Mouse (Mus musculus) lung, postnatal 4 days (tissue): ENCODE results near the gene 4931428L18Rik.
A peak's percentile ranks its signal among the peaks of the same experiment; 100 is the strongest.

Source experiments
- DNase-seq, 2 experiments: peaks; one replicate each; pipeline ENCODE4 v3.0.0; 2021

The 4931428L18Rik gene

DNA sequence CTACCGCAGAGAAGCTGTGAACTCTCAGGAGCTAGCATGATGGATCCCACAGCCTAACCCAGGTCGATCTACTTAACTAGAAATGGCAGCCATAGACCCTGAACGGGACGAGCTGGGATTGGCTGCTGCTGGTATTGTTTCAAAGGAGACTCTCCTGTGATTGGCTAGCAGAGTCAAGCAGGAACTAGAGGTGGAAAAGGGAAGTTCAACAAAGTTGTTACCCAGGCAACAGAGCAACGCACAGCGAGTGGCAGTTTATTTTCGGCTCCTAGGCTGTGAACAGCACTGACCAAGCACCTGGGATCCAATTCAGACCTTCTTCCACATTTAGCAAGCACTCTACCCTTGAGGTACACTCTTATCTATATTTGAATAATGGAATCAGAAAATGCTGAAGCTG lies at the start of gene 4931428L18Rik, which contains the start of gene Pih1d3:
Gene 4931428L18Rik, minus strand, starts transcription at position 121 of the 400 bp plus-strand sequence.
Gene Pih1d3, plus strand, starts transcription at position 275 of the 400 bp plus-strand sequence.
- DNase-seq = no peak

DNA sequence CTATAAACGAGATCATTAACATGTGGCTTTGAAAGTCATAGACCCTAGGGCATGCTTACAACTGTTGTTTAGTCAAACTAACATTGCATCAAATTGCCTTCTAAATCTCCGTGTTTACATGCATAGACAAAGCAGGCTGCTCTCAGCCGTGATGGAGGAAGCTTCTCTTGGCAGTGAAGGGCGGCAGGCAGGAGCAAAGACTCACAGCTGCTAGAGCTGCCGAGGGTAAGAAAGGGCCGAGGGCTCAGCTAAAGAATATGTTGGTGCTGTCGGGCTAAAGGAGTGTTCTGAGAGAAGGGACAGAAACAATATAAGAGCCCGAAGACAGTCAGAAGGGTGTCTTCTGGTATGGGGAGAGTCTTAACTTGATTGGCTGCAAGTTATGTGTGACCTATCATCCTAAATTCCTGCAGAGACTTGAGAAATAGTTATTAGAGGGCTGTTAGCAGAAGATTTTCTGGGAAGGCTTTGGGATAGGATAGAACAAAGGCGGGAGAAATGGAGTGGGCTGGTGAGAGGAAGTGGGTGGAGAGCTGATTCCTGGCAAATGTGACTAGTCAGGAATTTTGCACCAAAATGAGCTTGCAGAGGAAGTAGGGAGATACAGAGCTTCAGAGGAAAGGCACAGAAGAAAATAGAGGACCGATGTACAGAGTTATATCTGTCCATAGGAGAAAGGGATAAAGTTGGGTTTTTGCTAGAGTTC lies 37.9 kb upstream of the 4931428L18Rik start:
- no peak for DNase-seq

- no peak for DNase-seq
Observed at GRCm38 (mm10) chr1:31233319-31234036, 11.0 kb upstream of the 4931428L18Rik start.

DNA sequence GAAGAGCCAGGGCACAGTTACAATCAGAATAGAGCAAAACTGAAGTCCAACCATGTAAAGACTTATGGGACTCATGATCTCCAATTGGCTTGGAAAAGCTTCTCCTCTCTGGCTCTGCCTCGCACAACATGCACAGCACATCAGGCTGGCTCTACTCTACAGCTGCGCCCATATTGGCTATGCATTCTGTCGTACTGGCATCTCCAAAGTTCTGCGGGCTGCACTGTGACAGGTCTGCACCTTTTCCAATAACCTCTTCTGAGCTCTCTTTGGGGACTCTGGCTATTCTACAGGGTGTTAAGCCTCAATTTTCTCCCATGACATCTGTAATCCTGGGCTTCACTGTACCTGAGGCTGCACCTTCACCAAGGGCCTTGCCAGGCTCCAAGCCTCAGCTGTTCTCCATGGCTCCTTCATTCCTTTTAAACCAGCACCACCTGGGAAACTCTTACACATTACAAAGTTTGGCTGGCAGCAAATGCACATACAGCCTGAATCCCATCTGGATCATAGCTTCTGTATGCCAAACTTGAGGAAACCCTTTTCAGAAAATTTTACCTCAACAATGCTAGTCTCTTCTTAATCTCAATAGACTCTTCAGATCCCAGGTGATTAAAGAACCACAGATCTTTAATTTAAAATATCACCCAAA lies 1.8 kb downstream of the 4931428L18Rik start:
- DNase-seq = no peak

GRCm38 (mm10) chr1:31214831-31215230 lies 7.7 kb downstream of the 4931428L18Rik start:
- no peak for DNase-seq

- peak in 1 of 2 experiments; percentile 27 for DNase-seq
Observed at GRCm38 (mm10) chr1:31210144-31210543, 12.3 kb downstream of the 4931428L18Rik start.

DNA sequence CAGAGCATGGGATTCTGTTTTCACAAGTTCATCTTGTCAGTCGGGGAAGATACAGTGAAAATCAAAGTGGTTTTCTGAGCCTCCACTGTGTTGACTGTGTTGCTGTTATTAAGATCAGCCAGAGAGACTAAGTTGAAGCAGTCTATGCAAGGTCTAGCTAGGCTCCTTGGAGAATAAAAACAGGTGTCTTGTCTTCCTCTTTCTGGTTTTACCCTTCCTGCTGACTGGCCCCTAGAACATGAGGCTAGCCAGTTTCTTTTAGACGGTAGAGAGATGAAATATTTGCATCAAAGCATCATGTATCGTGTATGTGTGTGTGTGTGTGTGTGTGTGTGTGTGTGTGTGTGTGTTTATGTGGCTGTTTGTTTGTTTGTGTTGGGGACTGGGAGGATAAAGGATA lies 16.7 kb downstream of the 4931428L18Rik start:
- no peak for DNase-seq

DNA sequence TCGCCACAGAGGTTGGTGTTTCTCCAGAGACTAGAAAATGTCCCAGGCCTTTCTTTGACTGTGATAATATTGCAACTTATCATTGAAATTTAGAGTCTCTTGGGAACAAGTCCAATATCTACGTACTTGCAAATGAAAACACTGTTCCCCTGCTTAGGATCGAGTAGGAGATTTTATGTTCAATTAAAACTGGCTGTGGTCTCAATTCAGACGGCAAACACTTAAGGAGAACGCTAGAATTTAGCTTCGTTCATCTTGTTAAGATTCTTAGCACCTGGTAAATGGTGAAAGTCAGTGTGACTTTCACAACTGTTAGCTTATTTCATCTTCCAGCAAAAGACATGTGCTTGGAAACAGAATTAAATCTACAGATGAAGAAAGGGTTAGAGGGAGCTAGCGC lies 17.1 kb downstream of the 4931428L18Rik start:
- DNase-seq = no peak

DNA sequence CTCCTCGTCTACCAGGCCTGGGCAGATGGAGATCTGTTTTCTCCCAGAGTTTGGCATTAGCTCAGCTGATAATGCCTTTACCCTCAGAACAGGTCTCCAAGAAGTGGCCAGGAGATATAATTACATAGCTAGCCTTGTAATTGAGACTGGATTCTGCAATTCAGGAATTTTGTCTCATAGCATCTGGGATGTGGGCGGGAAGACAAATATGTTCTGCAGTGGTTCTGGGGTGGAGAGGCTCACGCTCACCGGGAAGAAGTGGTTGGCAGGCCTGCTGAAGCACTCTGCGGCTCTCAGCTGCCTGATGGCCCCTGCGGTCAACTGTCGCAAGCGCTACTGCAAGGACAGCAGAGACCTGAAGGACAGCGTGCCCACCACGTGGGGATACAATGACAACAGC lies 18.7 kb downstream of the 4931428L18Rik start:
- DNase-seq = no peak

GRCm38 (mm10) chr1:31196959-31197358 lies 25.5 kb downstream of the 4931428L18Rik start:
- no peak for DNase-seq

GRCm38 (mm10) chr1:31195633-31196032 lies 26.9 kb downstream of the 4931428L18Rik start:
- DNase-seq = no peak

GRCm38 (mm10) chr1:31190237-31190866 lies 32.1 kb downstream of the 4931428L18Rik start:
- DNase-seq = no peak

- DNase-seq = no peak
Observed at GRCm38 (mm10) chr1:31178264-31178663, 44.2 kb downstream of the 4931428L18Rik start.

DNA sequence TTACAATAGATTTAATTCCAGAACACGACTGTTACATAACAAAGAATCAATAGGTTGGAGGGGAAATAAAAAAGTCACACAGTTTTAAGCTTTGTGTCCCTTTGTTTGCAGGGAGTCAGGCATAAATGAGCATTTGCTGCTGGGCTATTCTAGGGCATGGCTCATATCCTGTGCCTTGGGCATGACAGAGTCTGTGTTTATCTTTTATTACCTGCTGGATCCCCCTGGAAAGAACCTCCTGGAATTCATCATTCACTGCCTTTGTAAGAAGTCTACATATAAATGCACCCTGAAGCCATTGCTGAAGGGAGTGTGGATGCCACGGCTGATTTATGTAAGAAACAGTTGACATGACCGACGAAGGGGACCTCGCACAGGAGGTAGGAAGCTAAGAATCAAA lies 46.4 kb downstream of the 4931428L18Rik start, which contains the start of gene Lgsn:
Gene Lgsn, plus strand, starts transcription at position 301 of the 400 bp plus-strand sequence.
- DNase-seq = no peak

DNA sequence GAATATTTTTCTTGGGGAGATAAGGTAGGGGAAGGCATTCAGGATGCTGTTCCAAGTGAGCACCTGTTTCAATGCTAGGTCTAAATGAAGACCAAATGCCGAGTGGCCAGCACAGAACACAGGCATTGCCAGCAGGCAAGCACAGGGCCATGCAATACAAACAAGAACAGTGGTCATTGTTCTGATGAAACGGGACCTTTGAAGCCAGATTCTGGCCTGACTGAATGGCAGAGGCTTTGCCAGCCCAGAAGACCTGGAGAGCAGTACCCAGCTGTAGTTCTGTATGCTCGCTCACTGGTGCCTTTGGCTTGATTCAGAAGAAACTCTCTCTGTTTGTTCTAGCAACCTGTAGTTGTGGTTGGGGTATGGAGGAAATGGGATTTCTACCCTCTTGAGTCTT lies 47.1 kb downstream of the 4931428L18Rik start:
- no peak for DNase-seq

GRCm38 (mm10) chr1:31165326-31166121 lies 57.0 kb downstream of the 4931428L18Rik start:
- DNase-seq = no peak

DNA sequence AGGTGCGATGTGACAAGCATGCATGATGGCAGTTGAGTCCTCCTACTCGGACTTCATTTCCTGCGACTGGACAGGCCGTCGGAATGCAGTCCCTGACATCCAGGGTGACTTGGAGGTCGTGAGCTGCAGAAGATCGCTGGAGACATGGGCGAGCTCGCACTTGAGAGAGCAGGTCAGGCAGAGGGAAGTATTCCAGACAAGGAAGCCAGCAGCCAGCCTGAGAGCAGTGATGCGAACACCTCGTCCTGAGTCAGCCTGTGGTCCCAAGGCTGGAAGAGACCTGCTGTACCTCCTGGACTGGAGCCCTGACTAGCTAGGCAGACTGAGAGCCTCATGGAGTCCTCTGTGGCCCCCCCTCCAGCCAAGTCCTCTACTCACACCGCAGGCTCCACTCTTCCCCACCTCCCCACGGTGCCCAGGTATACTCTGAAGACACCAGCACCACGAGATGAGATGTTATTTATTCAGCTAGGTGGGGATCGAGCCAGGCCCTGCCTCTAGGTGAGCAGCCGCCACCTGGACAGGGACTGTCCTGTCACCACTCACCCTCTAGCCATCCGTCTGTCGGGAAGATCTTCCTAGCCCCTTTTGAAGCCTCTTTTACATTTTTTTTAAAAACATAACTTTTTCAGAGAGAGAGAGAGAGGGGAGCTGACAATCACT lies 57.8 kb downstream of the 4931428L18Rik start:
- no peak for DNase-seq

DNA sequence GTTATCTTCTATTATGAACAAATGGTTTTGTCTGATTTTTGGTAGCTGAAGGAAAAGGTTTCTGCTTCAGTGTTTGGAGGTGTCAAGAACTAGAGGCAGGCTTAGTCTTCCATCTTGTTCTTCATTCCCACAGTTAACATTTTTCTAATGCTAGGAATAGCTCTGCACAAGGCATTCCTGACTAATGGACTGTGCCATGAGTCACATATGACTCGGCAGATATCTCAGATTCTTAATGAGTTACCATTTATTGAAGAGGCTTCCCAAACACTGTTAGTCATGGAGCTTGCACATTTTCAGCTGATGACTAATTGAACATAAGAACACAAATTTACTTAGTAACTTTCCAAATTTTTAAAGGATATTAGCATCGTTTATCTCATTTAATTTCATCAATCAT lies 65.6 kb downstream of the 4931428L18Rik start:
- DNase-seq = no peak

DNA sequence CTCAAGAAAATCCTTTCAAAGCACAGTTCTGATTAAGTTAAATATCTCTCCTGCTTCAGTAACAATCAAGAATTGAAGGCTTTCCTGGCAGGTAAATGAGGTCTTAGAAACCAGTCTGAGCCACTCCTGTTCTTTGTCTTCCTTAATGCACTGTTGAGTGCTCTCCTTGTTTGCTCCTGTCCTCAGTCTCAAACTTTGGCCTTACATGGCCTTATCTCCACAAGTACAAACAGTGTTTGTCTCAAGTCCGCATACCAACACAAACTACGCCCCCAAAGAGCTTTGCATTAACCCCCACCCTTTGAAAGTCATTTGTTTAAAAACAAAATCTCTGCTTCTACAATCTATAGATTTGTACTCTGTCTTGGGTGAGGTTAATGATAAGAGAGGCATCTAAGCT lies 66.3 kb downstream of the 4931428L18Rik start:
- no peak for DNase-seq

DNA sequence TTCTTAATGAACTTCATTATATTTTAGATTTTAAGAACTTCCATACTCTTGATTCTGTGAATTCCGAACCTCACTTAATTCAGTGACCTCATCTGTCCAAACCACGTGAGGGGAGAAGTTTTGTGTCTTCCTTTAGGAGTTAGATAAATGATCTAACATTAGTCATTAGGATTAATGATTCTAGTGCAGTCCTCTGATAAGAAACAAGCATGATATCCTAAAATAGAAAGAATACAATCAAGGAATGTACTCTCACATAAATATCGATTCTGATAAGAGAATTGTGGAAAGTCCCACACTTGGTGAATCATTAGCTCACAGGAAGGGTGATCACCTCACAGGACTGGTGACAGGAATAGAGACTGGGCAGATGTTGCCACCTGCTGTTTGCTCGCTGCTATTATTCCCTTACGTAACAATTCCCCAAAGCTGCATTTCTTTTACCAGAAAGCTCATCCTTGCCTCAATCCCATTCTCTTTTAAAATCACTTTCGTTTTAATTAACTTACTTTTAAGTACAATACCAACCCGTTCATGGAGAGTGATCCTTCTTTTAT lies 68.6 kb downstream of the 4931428L18Rik start:
- DNase-seq = peak; percentile 28 to 56

DNA sequence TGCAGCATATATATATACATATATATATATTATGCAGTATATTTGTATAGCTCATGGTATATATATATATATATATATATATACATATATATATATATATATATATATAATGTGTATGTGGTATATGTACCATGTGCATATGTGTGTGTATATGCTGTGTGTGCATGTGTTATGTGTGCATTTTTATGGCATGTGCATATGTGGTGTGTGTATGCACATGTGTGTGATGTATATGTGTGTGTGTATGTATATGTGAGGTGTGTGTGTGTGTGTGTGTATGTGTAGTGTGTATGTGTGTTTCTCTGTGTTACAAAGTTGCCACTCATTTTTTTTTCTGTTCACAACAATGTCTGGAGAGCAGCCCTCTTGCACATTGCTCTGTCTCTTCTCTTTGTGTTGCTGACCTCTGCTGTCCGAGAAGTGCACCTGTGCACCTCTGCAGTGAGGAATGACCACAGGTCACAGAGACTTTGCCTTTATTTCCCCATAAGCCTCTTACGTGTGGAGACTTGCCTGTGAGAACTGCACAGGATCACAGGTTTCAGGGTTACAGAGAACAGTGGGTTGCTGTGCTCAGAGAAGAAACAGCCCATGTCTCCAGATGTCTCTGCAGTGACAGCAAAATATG lies 69.6 kb downstream of the 4931428L18Rik start:
- peak in 1 of 2 experiments; percentile 12 for DNase-seq
